Mouse (Mus musculus) adrenal gland, postnatal 36 days (tissue): ENCODE measurements around the gene Fancc. TPM values are rescaled to one million over a fixed set of nuclear protein-coding genes. Genes with fewer than 3 reads are reported as not detected.
A peak's percentile ranks its signal among the peaks of the same experiment; 100 is the strongest.

ENCODE experiments used
- DNase-seq, 2 experiments: peaks; one replicate each; pipeline ENCODE4 v3.0.0; 2021; ENCODE audit warnings: mixed read lengths in 1 of 2
- microRNA-seq: library from miRNA; unstranded; fragments of <30 nt; microRNA quantifications from one replicate; pipeline ENCODE4 v1.2.0, GENCODE M21; 2021
- total RNA-seq, 2 experiments: library from RNA; stranded (reverse); gene quantifications; 2 replicates each; pipeline ENCODE4 v1.2.3; 2021

Gene Fancc
- total RNA-seq, 2 experiments from 2014 or later, result 9.1 to 10.9 TPM

DNA sequence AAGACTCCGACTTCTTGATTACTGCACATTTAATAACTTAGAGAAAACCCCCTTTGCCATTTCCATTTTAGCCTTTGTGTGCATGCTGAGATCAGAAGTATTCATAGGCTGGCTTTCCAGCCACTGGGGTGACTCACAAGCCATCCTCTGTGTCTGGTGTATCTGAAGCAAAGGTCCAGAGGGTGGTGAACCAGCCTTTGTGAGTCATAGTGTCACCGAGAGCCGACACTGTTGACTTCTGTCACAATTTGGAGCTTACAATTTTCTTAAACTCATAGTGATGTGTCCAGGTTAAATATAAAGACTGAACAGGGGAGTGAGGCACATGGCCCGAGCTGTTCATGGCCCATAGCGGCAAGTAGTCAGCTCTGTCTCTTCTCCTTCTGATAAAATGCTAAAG is 253.5 kb downstream of the Fancc start:
- DNase-seq, result peak; percentile 69 to 75

DNA sequence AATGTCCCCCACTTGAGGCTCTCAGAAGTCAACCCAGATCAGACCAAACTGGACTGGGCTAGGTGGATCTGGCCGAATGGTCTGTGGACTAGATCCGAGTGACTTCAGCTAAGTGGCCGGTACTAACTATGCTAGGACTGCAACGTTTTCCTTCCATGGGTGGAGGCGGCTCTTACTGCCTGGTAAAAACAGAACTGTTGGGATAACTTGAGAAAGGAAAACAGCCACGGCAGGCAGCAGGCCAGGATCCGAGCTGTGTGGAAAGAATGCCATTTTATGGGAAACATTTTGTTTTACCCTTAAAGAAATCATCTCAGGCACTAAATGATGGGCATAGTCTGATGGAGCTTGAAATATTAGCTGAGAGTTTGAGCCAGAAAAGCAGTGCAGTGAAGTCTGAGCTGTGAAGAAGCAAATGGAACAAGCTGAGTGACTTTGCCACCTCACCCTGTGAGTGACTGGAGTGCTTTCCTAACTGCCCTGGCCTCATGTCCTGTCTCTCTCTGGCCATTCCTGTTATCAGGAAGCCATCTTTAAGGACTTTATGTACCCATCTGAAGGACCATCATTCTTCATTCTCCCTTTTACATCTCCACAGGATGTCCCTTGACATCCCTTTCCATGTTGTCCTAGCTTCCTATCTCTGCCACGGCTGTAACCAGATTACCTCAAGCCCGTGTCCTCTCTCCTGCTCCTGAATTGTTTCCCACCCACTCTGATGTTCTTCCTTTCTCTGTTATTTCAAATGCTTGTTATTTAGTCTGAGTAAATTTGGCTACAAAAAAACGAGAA is 254.5 kb downstream of the Fancc start:
- DNase-seq, result no peak

DNA sequence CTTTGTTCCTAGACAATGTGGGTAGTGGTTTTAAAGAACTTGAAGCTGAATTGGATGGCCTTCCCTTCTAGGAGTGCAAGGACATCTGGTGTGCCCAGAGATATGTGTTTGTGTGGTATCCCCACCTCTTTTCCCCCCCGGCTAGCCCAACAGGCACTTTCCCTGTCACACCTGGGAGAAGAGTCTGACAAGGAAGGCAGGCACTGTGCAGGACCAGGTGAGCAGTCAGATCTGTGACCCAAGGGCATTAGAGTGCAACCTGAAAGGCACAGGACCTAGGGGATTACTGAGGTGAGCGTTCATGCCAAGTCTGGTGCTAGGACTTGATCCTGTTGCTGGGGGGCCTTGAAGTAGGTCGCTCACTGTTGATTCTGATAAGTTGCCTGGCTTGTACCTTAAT is 255.4 kb downstream of the Fancc start:
- DNase-seq, result no peak

DNA sequence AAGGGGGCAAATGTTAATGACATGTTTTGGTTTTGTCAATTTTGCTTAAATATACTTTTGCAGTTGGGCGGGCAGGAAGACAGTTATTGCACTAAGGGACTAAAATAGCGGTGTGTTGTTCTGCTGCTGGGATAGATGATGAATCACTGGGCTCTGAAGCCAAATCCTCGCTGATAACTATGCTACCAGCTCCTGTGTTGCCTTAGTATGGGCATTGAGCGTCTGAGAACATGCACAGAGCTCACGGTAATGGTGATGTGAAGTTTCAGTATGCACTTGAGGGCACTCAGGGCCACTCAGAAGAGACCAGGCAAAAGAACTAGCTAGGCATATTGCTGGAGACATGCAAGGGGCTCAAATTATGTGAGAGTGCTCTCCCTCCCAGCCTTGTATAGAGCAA is 256.2 kb downstream of the Fancc start:
- DNase-seq, result peak in 1 of 2 experiments; percentile 51

DNA sequence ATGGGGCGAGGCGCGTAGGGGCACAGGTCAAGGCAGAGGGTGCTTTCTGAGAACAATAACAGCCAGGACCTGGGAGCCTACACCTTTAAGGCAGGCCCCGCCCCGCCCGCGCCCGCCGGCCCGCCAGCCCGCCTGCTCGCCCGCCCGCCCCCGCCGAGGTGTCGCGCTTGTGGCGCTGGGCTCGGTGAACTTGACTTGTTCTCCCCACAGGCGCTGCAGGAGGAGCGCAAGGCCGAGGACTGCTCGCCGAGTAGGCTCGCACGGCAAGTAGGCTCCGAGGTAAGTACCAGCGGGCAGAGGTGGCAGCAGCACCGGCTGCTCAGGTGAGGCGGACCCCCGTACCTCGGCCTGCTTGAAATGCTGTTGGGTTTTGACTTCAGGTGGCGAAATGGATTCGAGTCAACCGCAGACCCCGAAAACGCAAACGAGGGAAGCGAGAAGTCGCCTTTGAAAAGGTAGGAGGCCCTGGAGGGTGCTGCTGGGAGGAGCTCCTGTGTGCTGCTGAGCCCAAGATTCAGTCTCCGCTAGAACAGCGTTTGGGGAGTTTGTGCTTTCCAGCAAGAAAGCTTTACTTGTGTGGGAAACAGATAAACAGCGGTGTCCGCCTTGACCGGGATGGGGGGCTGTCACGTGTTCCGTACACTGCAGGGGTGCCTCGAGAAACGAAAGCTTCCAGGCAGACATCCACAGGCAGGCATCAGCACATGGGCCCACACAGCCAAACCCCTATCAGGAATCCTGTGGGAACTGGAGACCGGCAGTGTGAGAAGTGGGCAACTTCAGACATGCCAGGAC is 257.0 kb downstream of the Fancc start:
- DNase-seq, result peak; percentile 92 to 96

DNA sequence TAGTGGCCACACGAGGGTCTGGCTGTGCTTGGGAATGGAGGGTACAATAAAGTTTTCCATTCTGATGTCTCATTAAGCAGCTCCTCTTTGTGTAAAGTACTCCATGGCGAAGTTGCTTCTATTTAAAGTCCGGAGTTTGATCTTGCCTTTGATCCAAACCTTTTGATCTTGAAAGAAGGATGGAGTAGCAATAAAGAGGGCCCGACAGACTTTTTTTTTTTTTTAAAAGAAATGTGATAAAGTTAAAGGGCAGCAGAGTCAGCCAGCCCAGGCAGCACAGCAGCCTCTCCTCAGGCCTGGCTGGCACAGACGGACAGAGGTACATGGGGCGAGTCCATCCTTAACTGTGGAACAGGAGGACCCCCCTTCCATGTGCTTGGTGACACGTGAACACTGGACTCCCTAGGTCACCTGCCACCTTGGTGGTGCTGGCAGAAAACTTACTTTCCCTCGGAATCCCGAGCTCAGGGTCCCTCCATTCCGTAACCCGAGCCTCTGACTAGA is 257.7 kb downstream of the Fancc start:
- peak in 1 of 2 experiments; percentile 52 for DNase-seq

DNA sequence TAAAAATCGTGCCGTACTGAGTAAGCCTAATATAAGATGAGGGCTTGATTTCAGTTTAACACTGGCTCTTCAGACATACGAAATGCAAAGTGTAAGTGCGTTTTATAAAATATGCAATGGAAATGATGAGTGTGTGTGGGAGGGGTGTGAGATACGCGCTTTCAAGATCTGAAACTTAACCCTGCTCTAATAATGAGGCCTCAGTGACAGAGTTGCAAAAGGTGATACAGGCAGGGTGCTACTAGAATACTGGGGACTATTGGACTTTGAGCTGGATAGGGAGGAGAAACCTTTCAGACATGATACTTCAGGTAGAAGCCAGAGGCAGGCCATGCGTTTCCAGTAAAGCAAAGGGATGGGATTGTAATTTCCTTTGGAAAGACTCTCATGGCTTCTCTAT is 259.0 kb downstream of the Fancc start:
- no peak for DNase-seq

DNA sequence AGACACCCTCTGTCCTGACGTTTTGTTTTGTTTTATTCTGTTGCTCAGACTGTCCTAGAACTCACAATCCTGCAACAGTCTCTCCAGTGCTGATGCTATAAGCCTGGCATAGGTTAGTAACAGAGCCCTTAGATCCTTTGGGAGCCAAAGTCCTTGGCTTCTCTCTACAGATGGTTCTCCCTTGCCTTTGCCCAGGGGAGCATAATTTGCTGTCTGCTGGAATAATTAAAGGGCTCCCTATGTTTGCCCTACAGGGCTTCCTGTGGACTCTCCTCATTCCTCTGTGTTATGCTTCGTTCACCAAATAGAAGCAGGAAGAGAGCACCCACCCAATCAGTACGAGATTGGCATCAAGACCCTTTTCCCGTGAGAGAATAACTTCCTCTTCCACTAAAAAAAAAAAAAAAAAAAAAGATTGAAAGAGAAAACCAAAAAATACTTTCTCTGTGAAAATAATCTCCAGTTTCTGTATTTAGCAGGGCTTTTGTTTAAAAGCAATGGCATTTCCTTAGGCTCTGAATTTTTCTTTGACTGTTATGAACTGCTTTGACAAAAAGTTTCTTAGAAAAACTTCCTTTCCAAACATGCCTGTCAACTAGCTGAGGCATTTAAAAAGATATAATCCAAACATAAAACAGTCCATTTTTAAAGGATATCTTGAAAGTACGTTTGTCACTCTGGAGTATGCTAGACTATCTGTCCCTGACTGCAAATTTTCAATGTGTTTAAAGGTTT is 260.8 kb downstream of the Fancc start:
- DNase-seq, result no peak

DNA sequence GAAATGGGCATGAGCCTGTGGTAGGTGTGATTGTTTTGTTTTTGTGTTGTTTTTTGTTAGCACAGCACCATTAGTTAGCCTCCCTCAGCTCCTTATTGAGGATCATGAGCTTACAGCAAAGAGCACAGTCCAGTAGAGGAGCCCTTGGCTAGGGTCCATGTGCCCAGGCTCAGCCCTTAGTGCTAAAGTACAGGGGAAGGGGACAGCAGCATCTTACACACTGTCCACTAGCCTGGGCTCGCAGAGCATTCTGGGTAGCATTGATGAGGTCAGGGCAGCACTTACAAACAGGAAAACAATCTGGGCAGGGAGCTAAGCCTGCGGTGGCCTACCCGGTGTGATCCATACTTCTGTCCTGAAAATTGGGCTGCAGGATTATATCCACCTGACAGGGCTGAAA is 261.5 kb downstream of the Fancc start:
- DNase-seq, result no peak

Small RNAs within 50 kb of the gene (microRNA-seq; reads per million reads assigned to microRNA genes)
- gene Mir23b (37,287 reads per million, percentile 98 among the genes with 10 or more reads in this experiment), gene Mir24-1 (not detected), gene Mir27b (7,208 reads per million, percentile 93 among the genes with 10 or more reads in this experiment), gene Mir3074-1 (not detected)

Other genes with a start within 250 kb of the Fancc start
- 10 to 100 TPM; 37.3 to 49.6 TPM for gene Ptch1, start 76.3 kb upstream of the Fancc start, total RNA-seq